Mouse (Mus musculus): ENCODE data around the gene 2700081O15Rik. TPM values are rescaled to one million over a fixed set of nuclear protein-coding genes. Genes with fewer than 3 reads are reported as not detected.
"Not testable (repeated sequence)": the region's sequence is repeated elsewhere in the genome, so short reads cannot be mapped to it uniquely, and the experiment has no call there.

2700081O15Rik gene
- total RNA-seq (2021), result 10 to 100 TPM; 17.1 to 20.0 TPM
- long read RNA-seq, experiment 1, full-length matches to known transcripts, result 8 of 16 reads
- long read RNA-seq, experiment 1, partial matches to known transcripts, result 7 of 16 reads
- long read RNA-seq, experiment 1, other reads (novel, unspliced or antisense), result 1 of 16 reads
- long read RNA-seq, experiment 2, full-length matches to known transcripts, result 9 of 14 reads
- long read RNA-seq, experiment 2, partial matches to known transcripts, result 1 of 14 reads
- long read RNA-seq, experiment 2, other reads (novel, unspliced or antisense), result 4 of 14 reads

GRCm38 (mm10) chr19:7416834-7417735, at the start of gene 2700081O15Rik:
TSS of gene 2700081O15Rik (plus strand) at chr19:7417625.
- DNase-seq (ENCODE audit: low spot score in 2 of 2), result peak; percentile 69 to 72

- not testable (repeated sequence) for DNase-seq (ENCODE audit: low spot score in 2 of 2)
Observed at GRCm38 (mm10) chr19:7369469-7369868, 48.0 kb upstream of the 2700081O15Rik start.

GRCm38 (mm10) chr19:7374491-7374890, 42.9 kb upstream of the 2700081O15Rik start:
- DNase-seq (ENCODE audit: low spot score in 2 of 2), result no peak

GRCm38 (mm10) chr19:7377639-7378038, 39.8 kb upstream of the 2700081O15Rik start:
- DNase-seq (ENCODE audit: low spot score in 2 of 2), result no peak

- no peak for DNase-seq (ENCODE audit: low spot score in 2 of 2)
Observed at GRCm38 (mm10) chr19:7381906-7382247, 35.5 kb upstream of the 2700081O15Rik start.

- DNase-seq (ENCODE audit: low spot score in 2 of 2), result peak; percentile 52 to 66
Observed at GRCm38 (mm10) chr19:7382248-7382902, 35.0 kb upstream of the 2700081O15Rik start.

- peak; percentile 99 for DNase-seq (ENCODE audit: low spot score in 2 of 2)
Observed at GRCm38 (mm10) chr19:7382903-7383865, 34.2 kb upstream of the 2700081O15Rik start, which contains the start of gene Spindoc. TSS of gene Spindoc (minus strand) at chr19:7382994.

- no peak for DNase-seq (ENCODE audit: low spot score in 2 of 2)
Observed at GRCm38 (mm10) chr19:7386042-7386441, 31.4 kb upstream of the 2700081O15Rik start.

- DNase-seq (ENCODE audit: low spot score in 2 of 2), result no peak
Observed at GRCm38 (mm10) chr19:7388488-7388887, 28.9 kb upstream of the 2700081O15Rik start.

GRCm38 (mm10) chr19:7396867-7397826, 20.3 kb upstream of the 2700081O15Rik start:
- DNase-seq (ENCODE audit: low spot score in 2 of 2), result not testable (repeated sequence)

GRCm38 (mm10) chr19:7398898-7399297, 18.5 kb upstream of the 2700081O15Rik start:
- DNase-seq (ENCODE audit: low spot score in 2 of 2), result not testable (repeated sequence)

- no peak for DNase-seq (ENCODE audit: low spot score in 2 of 2)
Observed at GRCm38 (mm10) chr19:7400635-7401034, 16.8 kb upstream of the 2700081O15Rik start.

GRCm38 (mm10) chr19:7404623-7405229, 12.7 kb upstream of the 2700081O15Rik start:
- DNase-seq (ENCODE audit: low spot score in 2 of 2), result no peak

- no peak for DNase-seq (ENCODE audit: low spot score in 2 of 2)
Observed at GRCm38 (mm10) chr19:7412361-7412760, 5.1 kb upstream of the 2700081O15Rik start.

- no peak for DNase-seq (ENCODE audit: low spot score in 2 of 2)
Observed at GRCm38 (mm10) chr19:7415916-7416833, 1.2 kb upstream of the 2700081O15Rik start.

- peak; percentile 82 to 92 for DNase-seq (ENCODE audit: low spot score in 2 of 2)
Observed at GRCm38 (mm10) chr19:7417911-7418849, 755 bp downstream of the 2700081O15Rik start.

Data from adrenal gland, adult 18-20 months (tissue).